Mouse (Mus musculus) liver, adult 2 months (tissue): Measurements from ENCODE around the gene Olfr402. TPM values are rescaled to one million over a fixed set of nuclear protein-coding genes. Genes with fewer than 3 reads are reported as not detected.

Source experiments
- DNase-seq: peaks from one replicate; pipeline ENCODE4 v3.0.0-alpha.2; 2011; ENCODE audit warnings: low read depth, low spot score; ENCODE audit errors: extremely low read depth
- H3K27ac ChIP-seq: fragments of 200-500 bp; replicated peaks from 2 replicates; pipeline ENCODE4 v1.5.1; 2012; ENCODE audit warnings: low read depth, mild to moderate bottlenecking, control low read depth, inconsistent platforms, low read length; ENCODE audit not compliant: insufficient read depth
- H3K27me3 ChIP-seq: fragments of 200-500 bp; 2 replicates; pipeline ENCODE4 v1.6.1; 2012; ENCODE audit warnings: mild to moderate bottlenecking, moderate library complexity, low read length, inconsistent platforms; ENCODE audit not compliant: control insufficient read depth, insufficient read depth
- H3K36me3 ChIP-seq: fragments of 200-500 bp; 2 replicates; pipeline ENCODE4 v1.6.1; 2012; ENCODE audit warnings: low read length, inconsistent platforms; ENCODE audit not compliant: control insufficient read depth, insufficient read depth
- H3K4me1 ChIP-seq: fragments of 200-500 bp; 2 replicates; pipeline ENCODE4 v1.6.1; 2011; ENCODE audit warnings: low read length; ENCODE audit not compliant: control insufficient read depth, insufficient read depth
- H3K4me3 ChIP-seq: fragments of 200-500 bp; 2 replicates; pipeline ENCODE4 v1.5.1; 2011; ENCODE audit warnings: low read depth, mild to moderate bottlenecking, control low read depth, low read length, moderate library complexity; ENCODE audit not compliant: insufficient read depth
- H3K79me2 ChIP-seq: fragments of 200-500 bp; 2 replicates; pipeline ENCODE4 v1.6.1; 2012; ENCODE audit warnings: inconsistent platforms, mild to moderate bottlenecking, low read length, moderate library complexity; ENCODE audit not compliant: control insufficient read depth, insufficient read depth
- H3K9ac ChIP-seq: fragments of 200-500 bp; 2 replicates; pipeline ENCODE4 v1.6.1; 2012; ENCODE audit warnings: low read depth, mild to moderate bottlenecking, control low read depth, inconsistent platforms, low read length
- CTCF ChIP-seq: fragments of 200-500 bp; IDR thresholded peaks from 2 replicates; pipeline ENCODE4 v1.5.1; 2011; ENCODE audit warnings: low read depth, low read length, control low read depth
- POLR2A ChIP-seq: fragments of 200-500 bp; IDR thresholded peaks from 2 replicates; pipeline ENCODE4 v1.6.1; 2011; ENCODE audit warnings: low read length, control low read depth; ENCODE audit not compliant: insufficient read depth; ENCODE audit errors: extremely low read depth
- WGBS: fragments of 180-500 bp; shearing (Covaris S2); methylation state at CpG from one replicate; pipeline ENCODE4 v1.1.7; 2018; 5-methylcytosine and 5-hydroxymethylcytosine counted together
- polyA plus RNA-seq: library from polyadenylated mRNA; depleted of rRNA; stranded (reverse); fragments of >200 nt; gene quantifications from 2 replicates; pipeline ENCODE4 v1.2.3, GENCODE M21; 2012; rRNA removed
- total RNA-seq: library from RNA; depleted of rRNA; stranded (reverse); fragments of >200 nt; gene quantifications from 2 replicates; pipeline ENCODE4 v1.2.3, GENCODE M21; 2014; rRNA removed

The Olfr402 gene
- total and polyA plus RNA-seq, 2 experiments, result not detected

DNA sequence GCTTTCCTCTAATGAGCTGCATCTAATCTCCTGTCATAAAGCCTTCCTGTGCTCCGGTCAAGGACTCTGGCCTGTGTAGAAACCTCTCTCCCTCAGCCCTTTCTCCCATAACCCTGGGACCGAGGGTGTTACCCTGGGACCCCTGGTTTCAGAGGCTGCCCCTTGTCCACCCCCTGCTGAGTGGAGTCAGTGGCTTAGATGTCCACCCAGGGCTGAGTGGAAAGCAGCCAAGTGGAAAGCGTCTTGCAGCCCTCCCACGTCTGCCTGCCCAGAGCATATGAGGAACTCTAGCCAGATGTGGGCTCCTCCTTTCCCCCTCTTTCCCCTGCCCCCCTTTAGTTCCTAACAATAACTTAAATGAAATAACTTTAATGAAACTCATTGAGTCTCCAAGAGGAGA, 29.8 kb downstream of the Olfr402 start:
- TF ChIP-seq POLR2A, result no peak
- H3K36me3 ChIP-seq, result no peaks in the 10 kb centered on the region
- H3K9ac ChIP-seq, result no peak overlapping the region
- WGBS, result 89% methylated on average over 4 of the region's 4 CpGs
- H3K27ac ChIP-seq, result no peak overlapping the region
- no peak for DNase-seq
- no peaks in the 10 kb centered on the region for H3K27me3 ChIP-seq
- no peaks in the 10 kb centered on the region for H3K4me1 ChIP-seq
- H3K4me3 ChIP-seq, result no peak overlapping the region
- H3K79me2 ChIP-seq, result no peaks in the 10 kb centered on the region

DNA sequence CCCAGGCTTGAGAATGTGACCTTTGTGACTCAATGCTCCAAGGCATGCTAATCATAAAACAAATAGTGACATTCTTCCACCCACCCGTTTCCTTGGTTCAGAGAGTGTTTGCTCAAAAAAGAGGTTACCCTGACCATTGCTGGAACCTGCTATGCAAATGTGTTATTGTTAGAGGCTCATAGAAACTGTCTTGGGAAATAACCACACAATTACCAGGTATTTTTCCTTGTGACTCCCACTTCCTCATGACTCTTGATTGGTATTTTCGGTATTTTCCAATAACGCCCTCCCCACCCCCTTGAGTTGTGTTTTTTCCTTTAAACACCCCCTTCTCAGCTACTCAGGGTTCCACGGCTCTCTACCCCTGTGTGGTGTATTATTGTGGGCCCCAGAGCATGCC, 30.4 kb downstream of the Olfr402 start:
- no peak for TF ChIP-seq CTCF
- no peak for TF ChIP-seq POLR2A
- Histone ChIP-seq H3K36me3 (no peaks in the 10 kb centered on the region), H3K4me1 (no peaks in the 10 kb centered on the region), H3K27ac (no peak overlapping the region), H3K9ac (no peak overlapping the region), H3K27me3 (no peaks in the 10 kb centered on the region), H3K79me2 (no peaks in the 10 kb centered on the region), H3K4me3 (no peak overlapping the region)
- 66% methylated on average over 4 of the region's 4 CpGs for WGBS
- DNase-seq, result no peak

- TF ChIP-seq POLR2A (no peak), CTCF (no peak)
Measured at GRCm38 (mm10) chr11:74185949-74186348, 32.6 kb downstream of the Olfr402 start, which contains the start of gene Olfr403. Olfr403 (plus strand) TSS chr11:74186249.

More at GRCm38 (mm10) chr11:74185949-74186348, 32.6 kb downstream of the Olfr402 start, which contains the start of gene Olfr403:
- no peaks in the 10 kb centered on the region for H3K36me3 ChIP-seq
- no peaks in the 10 kb centered on the region for H3K79me2 ChIP-seq
- no peak for DNase-seq
- no peak within 1 kb of the TSS for H3K4me3 ChIP-seq
- no peaks in the 10 kb centered on the region for H3K27me3 ChIP-seq
- H3K4me1 ChIP-seq, result no peaks in the 10 kb centered on the region
- no peak within 1 kb of the TSS for H3K9ac ChIP-seq
- H3K27ac ChIP-seq, result no peak within 1 kb of the TSS

Other genes with a start within 250 kb of the Olfr402 start
- gene Olfr395, start 244.2 kb upstream of the Olfr402 start, total RNA-seq, result not detected in 2 replicates
- gene Olfr395, start 244.2 kb upstream of the Olfr402 start, polyA plus RNA-seq, result not detected in 2 replicates
- not detected in 2 replicates for gene Olfr23, start 216.9 kb upstream of the Olfr402 start, total RNA-seq
- not detected in 2 replicates for gene Olfr23, start 216.9 kb upstream of the Olfr402 start, polyA plus RNA-seq
- gene Olfr397, start 192.7 kb upstream of the Olfr402 start, total RNA-seq, result not detected in 2 replicates
- gene Olfr397, start 192.7 kb upstream of the Olfr402 start, polyA plus RNA-seq, result not detected in 2 replicates
- gene Olfr398, start 163.1 kb upstream of the Olfr402 start, total RNA-seq, result not detected in 2 replicates
- not detected in 2 replicates for gene Olfr398, start 163.1 kb upstream of the Olfr402 start, polyA plus RNA-seq
- gene Olfr139, start 97.0 kb upstream of the Olfr402 start, total RNA-seq, result not detected in 2 replicates
- gene Olfr139, start 97.0 kb upstream of the Olfr402 start, polyA plus RNA-seq, result not detected in 2 replicates
- not detected in 2 replicates for gene Olfr399, start 96.9 kb upstream of the Olfr402 start, total RNA-seq
- gene Olfr399, start 96.9 kb upstream of the Olfr402 start, polyA plus RNA-seq, result not detected in 2 replicates
- not detected in 2 replicates for gene Zfp616, start 83.6 kb upstream of the Olfr402 start, total RNA-seq
- gene Zfp616, start 83.6 kb upstream of the Olfr402 start, polyA plus RNA-seq, result not detected in 2 replicates
- gene Olfr401, start 39.8 kb upstream of the Olfr402 start, total RNA-seq, result not detected in 2 replicates
- gene Olfr401, start 39.8 kb upstream of the Olfr402 start, polyA plus RNA-seq, result not detected in 2 replicates
- gene Olfr403, start 32.7 kb downstream of the Olfr402 start, total RNA-seq, result not detected in 2 replicates
- gene Olfr403, start 32.7 kb downstream of the Olfr402 start, polyA plus RNA-seq, result not detected in 2 replicates
- not detected in 2 replicates for gene Olfr43, start 57.9 kb downstream of the Olfr402 start, total RNA-seq
- gene Olfr43, start 57.9 kb downstream of the Olfr402 start, polyA plus RNA-seq, result not detected in 2 replicates
- not detected in 2 replicates for gene Olfr406, start 106.3 kb downstream of the Olfr402 start, total RNA-seq
- gene Olfr406, start 106.3 kb downstream of the Olfr402 start, polyA plus RNA-seq, result not detected in 2 replicates
- not detected in 2 replicates for gene Olfr59, start 130.2 kb downstream of the Olfr402 start, total RNA-seq
- not detected in 2 replicates for gene Olfr59, start 130.2 kb downstream of the Olfr402 start, polyA plus RNA-seq
- not detected in 2 replicates for gene Olfr410, start 184.5 kb downstream of the Olfr402 start, total RNA-seq
- not detected in 2 replicates for gene Olfr410, start 184.5 kb downstream of the Olfr402 start, polyA plus RNA-seq
- not detected in 2 replicates for gene Olfr411, start 199.1 kb downstream of the Olfr402 start, total RNA-seq
- gene Olfr411, start 199.1 kb downstream of the Olfr402 start, polyA plus RNA-seq, result not detected in 2 replicates
- gene Olfr412, start 208.5 kb downstream of the Olfr402 start, total RNA-seq, result not detected in 2 replicates
- not detected in 2 replicates for gene Olfr412, start 208.5 kb downstream of the Olfr402 start, polyA plus RNA-seq